In the genomic region with DNA sequence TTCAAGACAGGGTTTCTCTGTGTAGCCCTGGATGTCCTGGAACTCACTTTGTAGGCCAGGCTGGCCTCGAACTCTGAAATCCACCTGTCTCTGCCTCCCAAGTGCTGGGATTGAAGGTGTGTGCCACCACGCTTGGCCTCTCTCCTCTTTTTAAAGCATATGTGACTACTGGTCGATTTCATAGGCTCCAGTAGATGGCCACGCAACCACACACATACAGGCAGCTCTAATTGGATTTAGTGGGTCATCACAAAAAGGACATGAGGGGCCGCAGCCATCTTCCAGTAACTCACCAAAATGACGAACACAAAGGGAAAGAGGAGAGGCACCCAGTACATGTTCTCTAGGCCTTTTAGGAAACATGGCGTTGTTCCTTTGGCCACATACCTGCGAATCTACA, we compare ENCODE assay signal across 14 mouse cellular contexts. TPM values are rescaled to one million over a fixed set of nuclear protein-coding genes. Genes with fewer than 3 reads are reported as not detected.
"Had no signal": no experiment of that assay in that cellular context is flagged by ENCODE, and none has a peak within 500 bp of the region (broad histone marks: within the 10 kb centered on the region; RNA-seq: fewer than 3 reads in every experiment).

No protein-coding gene starts in this region.

RNA-seq across cellular contexts. Expression of gene Bglap, which starts 44.4 kb away (rescaled TPM):
- total RNA-seq: layer of hippocampus, postnatal 36 days; liver, adult 2 months had no signal
- polyA plus RNA-seq: limb, embryonic 11.5 days; liver, adult 2 months; liver, embryonic 13.5 days; liver, embryonic 16.5 days; lung, embryonic 14.5 days; midbrain, embryonic 10.5 days; midbrain, embryonic 13.5 days; neural tube, embryonic 11.5 days; neural tube, embryonic 14.5 days; testis, adult 2 months had no signal

RNA-seq across cellular contexts. Expression of gene Bglap2, which starts 50.1 kb away (rescaled TPM):
- total RNA-seq: layer of hippocampus, postnatal 10 days; layer of hippocampus, postnatal 36 days; left cerebral cortex, postnatal 10 days; liver, adult 2 months had no signal
- polyA plus RNA-seq: kidney, embryonic 16.5 days; limb, embryonic 11.5 days; liver, adult 2 months; liver, embryonic 13.5 days; liver, embryonic 16.5 days; lung, embryonic 14.5 days; midbrain, embryonic 10.5 days; midbrain, embryonic 13.5 days; neural tube, embryonic 11.5 days; neural tube, embryonic 14.5 days had no signal
